Mouse (Mus musculus): ENCODE results near the gene Myo10.

Gene Myo10

GRCm38 (mm10) chr15:25611178-25611577 lies 11.1 kb upstream of the Myo10 start:
- no peak for DNase-seq (ENCODE audit: low read depth)

DNA sequence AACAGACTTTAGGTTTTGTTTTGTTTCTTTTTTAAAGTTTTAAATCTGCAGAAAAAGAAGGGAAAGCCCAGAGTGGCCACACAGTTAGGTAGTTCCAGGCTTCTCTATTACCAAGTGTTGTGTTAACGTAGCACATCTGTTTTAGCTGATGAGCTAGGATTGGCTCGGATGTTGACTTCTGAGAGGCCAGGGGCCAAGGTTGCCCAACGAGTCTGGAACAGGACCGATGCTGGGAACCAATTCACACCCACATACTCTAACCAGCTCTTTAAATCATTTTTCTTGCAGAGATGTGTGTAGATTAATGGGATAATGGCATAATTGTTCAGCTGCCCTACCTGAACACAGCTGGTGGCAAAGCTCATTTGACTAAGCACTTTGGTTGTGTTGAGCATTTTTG lies 1.8 kb upstream of the Myo10 start:
- no peak for DNase-seq (ENCODE audit: low read depth)

DNA sequence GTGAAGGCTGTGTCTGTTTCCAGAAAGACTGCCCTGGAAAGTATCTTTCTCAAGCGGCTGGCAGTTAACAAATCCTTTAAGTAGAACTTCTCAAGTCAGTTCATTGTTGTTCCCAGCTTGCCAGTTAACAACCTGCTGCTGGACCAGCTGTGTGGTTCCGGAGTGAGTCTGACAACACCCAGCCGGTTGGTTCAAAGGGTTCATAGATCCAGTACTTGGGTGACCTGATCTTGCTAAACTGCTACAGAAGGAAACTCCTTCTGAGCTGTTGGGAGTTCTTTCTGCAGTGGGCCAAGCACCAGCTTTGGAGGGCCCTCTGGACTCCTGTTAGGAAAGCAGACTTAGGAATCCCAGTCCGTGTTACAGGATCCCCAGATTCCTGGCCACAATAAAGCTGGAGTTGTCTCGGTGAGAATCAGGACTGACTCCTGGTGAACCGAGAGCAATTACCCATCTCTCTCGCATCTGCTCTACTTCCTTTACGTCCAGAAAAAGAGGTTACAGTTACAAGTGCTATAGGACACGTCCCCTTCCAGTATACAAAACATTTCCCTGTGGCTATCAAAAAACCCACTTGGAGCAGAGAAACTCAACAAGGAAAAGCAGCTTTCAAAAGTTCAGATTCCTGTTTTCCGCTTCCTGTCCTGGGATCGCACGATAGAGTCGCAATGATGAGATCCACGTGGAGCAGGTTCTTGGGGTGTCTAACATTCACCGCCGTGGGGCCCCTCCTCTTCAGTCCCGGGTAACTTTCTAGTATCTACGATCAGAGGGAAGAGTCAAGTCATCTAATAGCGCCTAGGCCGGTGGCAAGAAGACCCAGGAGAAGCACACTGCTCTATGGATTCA lies 750 bp upstream of the Myo10 start:
- DNase-seq (ENCODE audit: low read depth) = no peak

GRCm38 (mm10) chr15:25622867-25623471 lies 644 bp downstream of the Myo10 start:
- DNase-seq (ENCODE audit: low read depth) = no peak

GRCm38 (mm10) chr15:25623556-25624180 lies 1.3 kb downstream of the Myo10 start:
- no peak for DNase-seq (ENCODE audit: low read depth)

GRCm38 (mm10) chr15:25624263-25624662 lies 1.9 kb downstream of the Myo10 start:
- peak; percentile 52 for DNase-seq (ENCODE audit: low read depth)

DNA sequence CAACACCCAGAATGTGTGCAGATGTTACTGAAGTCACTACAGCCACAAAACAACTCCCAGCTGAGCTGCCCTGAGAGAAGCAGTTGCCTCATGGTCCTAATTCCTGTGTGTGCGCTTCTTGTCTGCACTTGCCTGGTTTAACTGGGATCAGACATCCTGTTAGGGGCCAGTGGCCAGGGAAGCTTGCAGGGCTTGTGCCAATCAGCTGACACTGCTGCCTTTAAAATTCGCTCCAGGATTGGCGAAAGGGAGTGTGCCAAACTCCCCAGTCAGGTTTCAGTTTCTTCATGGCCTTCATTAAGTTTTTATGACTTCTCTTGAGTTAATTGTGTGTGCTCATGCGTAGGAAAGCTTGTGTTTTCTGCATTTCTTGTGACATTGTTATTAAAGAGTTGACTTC lies 3.1 kb downstream of the Myo10 start:
- DNase-seq (ENCODE audit: low read depth) = no peak

DNA sequence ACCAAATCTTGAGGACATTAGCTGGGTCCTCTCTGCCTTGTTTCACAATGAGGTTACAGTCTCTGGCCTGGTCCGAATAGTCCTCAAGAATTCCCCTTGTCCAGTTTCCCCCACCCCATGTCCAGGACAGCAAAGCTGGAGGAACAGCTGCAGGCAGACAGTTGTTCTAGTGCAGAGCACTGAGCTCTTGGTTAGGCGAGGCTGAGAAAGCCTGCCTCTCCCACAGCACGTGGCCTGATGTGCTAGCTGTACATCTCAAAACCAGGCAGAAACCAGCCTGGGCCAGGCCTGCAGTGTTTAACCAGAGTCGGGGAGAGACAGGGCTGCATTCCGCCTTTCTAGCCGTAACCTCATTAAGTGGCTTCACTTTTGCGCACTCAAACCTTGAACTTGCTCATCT lies 4.7 kb downstream of the Myo10 start:
- no peak for DNase-seq (ENCODE audit: low read depth)

- DNase-seq (ENCODE audit: low read depth) = no peak
These were observed 5.9 kb downstream of the Myo10 start for GRCm38 (mm10) chr15:25628251-25628650.

- DNase-seq (ENCODE audit: low read depth) = no peak
These were observed 8.4 kb downstream of the Myo10 start for GRCm38 (mm10) chr15:25630716-25631115.

DNA sequence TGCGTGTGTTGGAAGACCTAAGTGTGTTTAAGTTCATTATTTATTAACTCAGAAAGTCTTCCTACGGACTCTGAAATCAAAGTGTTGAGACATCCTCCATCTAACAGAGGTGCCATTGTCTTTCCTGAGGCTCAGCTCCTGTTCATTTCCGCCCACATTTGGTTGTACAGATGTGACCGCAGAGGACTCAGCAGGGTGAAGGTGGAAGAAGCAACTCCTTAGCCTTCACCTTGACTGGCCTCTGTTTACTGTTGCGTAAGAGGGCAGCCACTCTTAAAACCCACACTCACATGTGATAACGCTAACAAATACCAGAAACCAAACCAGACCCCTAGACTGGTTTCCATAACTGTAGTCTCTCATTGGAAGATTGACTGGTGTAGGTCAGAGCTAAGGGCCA lies 9.0 kb downstream of the Myo10 start:
- DNase-seq (ENCODE audit: low read depth) = no peak

- DNase-seq (ENCODE audit: low read depth) = no peak
These were observed 10.6 kb downstream of the Myo10 start for GRCm38 (mm10) chr15:25632902-25633301.

- no peak for DNase-seq (ENCODE audit: low read depth)
These were observed 11.5 kb downstream of the Myo10 start for GRCm38 (mm10) chr15:25633674-25634340.

GRCm38 (mm10) chr15:25637727-25638126 lies 15.4 kb downstream of the Myo10 start:
- no peak for DNase-seq (ENCODE audit: low read depth)

- DNase-seq (ENCODE audit: low read depth) = no peak
These were observed 16.9 kb downstream of the Myo10 start for GRCm38 (mm10) chr15:25639217-25639616.

DNA sequence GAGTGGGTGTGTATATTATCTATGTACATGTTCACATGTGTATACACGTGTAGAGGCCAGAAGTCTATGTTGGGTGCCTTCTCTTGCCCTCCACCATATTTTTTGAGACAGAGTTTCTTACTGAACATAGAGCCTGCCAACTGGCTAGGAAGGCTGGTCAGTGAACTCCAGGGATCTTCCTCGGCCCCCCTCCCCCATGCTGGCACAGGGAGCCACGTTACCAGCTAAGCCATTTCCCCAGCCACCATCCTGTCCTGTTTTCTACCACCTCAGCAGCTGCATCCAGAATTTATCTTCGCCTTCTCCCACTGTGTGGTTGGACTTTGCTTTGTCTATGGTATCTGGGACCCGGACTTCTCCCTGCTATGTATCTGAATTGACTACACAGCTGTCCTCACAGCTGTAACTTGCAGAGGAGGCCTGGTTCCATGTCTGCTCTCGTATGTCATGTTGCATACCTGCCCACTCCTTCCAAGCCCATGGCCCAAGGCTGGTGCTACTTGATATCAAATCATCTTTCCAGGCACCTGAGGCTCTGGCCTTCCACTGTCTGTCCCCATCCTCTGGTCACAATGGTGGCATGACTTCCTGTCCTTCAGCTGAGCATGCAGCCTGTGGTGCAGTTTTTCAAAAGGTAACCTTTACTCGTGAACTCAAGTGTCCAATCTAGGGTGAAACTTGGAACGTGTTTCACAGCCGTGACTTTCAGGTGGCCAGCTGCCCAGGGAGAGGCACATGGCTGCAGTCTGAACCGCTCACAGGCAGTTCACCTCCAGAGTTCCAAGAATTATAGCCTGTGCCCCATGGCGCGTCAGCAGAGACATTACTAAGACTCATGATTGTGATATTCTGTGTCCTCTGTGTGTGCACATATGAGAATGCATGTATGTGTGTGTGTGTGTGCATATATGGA lies 18.8 kb downstream of the Myo10 start:
- DNase-seq (ENCODE audit: low read depth) = no peak

GRCm38 (mm10) chr15:25642214-25643058 lies 20.1 kb downstream of the Myo10 start:
- DNase-seq (ENCODE audit: low read depth) = no peak

DNA sequence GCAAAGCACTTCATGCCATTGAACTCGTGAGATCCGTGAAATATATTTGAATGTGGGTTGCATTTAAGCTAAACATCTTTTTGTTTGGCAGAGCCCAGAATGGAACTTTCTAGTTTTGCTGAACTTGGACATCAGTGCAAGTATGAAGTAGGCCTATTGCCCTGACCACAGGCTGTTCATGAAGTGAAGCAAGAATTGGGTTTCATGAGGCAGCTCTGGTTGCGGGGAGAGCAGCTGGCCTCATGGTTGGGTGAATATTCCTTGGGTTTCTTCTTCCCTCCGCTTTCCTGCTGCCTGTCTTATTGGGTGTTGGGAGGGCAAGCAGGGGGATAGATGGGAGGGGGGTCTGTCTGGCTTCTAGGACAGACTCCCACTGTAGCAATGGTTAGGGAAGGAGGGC lies 23.5 kb downstream of the Myo10 start:
- no peak for DNase-seq (ENCODE audit: low read depth)

- DNase-seq (ENCODE audit: low read depth) = no peak
These were observed 26.0 kb downstream of the Myo10 start for GRCm38 (mm10) chr15:25648287-25648686.

DNA sequence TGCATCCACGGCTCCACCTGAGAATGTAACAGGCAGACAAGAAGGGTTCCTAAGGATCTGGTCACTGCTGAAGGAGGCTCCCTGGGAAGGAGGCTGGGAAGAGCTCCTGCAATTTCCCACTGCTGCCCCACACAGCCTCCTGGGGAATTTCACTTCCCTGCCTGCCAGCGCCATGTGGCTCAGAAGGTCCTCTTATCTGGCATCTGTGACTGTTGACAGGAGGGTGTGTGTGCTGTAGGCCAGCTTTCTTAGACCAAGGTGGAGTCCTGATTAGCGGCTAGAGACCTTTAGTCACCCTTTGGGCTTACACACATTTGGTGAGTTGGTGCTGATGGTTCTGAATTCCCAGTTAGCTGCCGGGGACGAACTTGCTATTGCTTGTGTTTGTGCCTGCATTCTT lies 28.0 kb downstream of the Myo10 start:
- DNase-seq (ENCODE audit: low read depth) = peak; percentile 13

DNA sequence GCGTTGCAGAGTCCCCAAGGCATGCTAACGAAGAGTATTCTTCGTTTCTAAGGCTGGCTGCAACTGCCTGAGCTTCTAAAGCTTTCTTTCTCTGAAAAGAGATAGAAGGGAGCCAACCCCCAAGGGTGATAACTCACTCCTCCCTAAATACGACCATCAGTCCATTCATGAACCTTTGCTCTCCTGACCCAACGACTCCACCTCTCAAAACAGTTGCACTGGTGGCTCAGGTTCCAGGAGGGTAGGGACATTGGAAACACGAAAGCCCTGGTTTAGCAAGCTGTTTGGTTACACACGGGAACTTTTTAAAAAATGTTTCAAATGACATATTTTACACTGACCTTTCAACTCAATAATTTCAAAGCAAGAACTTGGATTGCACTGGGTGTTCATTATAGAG lies 29.5 kb downstream of the Myo10 start:
- DNase-seq (ENCODE audit: low read depth) = no peak

All from c-Kit-positive CD71-negative TER-119-negative erythroid progenitor cells, embryonic 14.5 days (primary cell).